Mouse (Mus musculus): ENCODE measurements around the gene Clasp2.

DNA sequence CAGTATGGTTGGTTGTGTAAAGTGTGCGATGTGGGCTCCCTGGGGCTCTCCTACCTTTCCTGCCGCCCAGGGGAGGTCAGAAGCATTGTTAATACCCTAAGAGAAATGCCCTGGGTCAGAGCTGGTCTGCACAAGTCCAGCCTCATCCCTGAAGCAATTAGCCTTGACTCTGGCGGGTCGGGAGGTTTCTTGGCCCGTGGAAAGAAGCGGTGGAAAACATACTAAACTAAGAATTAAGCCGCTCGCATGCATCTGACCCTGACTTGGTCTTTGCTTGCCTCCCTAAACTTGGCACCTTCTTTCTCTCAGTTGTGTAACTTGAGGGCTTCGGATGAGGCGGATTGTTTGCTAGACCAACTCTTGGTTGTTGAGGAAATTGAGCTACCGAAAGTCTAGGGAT lies 191.2 kb downstream of the Clasp2 start:
- no peak for TF ChIP-seq CTCF (IDR thresholded peaks at IDR 0.05; ENCODE audit: low read depth, low read length)
- TF ChIP-seq POLR2A (IDR thresholded peaks at IDR 0.05; ENCODE audit: insufficient read depth, low read length): no peak

Measured in ES-Bruce4 (cell line).